Comparison of ENCODE assay signal across 8 mouse cellular contexts in the genomic region with DNA sequence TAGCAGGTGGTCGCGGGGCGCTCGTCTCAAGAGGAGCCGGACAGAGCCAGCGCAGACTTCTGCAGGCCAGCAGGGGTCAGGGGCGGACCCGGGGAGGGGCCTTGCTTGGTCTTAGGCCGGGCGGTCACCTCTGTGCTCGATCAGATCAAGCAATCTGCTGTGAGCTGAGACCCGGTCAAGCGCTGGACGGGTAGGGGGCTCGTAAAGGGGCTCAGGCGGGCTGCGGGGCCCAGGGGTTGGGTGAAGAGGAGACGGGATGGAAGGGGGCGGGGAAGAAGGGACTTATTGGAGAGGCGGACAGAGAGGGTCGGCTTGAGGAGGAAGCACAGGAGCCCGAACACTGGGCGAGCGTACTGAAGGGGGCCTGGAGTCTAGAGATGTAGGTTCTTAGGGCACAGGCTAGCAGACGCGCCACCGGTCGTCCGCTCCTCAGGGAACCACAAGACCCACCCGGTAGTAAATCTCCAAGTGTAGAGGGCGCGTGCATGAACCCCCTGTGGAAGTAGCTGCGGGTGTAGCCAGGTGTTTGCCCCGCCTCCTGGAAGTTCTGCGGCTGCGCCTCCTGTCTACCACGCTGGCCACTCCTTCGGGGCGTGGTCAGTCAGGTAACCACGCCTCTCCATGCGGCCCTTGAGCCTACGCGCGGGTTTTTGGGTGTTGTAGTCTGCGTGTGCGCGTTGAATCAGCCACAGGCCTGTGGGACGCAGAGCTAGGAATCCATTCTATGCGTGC. TPM values are rescaled to one million over a fixed set of nuclear protein-coding genes. Genes with fewer than 3 reads are reported as not detected.
DNase-seq lines count a peak whose midpoint lies in the region; ATAC-seq and TF ChIP-seq lines count a peak whose summit lies in the region.

No protein-coding gene starts in this region.

- H3K27ac ChIP-seq in heart, embryonic 12.5 days (ENCODE audit: poor library complexity, severe bottlenecking) = no peak overlapping the region
- H3K27ac ChIP-seq in kidney, postnatal 0 days = peak overlapping the region; percentile 88
- H3K27ac ChIP-seq in liver, embryonic 11.5 days (ENCODE audit: low read depth, low read length) = peak overlapping the region; percentile 15; the same call in 1 of the 2 replicates
- peak overlapping the region; percentile 61; the same call in 1 of the 2 replicates for H3K27ac ChIP-seq in stomach, embryonic 14.5 days (ENCODE audit: low read length)

- H3K9me3 ChIP-seq in heart, embryonic 12.5 days (replicated peaks) = no peaks in the 10 kb centered on the region
- H3K9me3 ChIP-seq in kidney, postnatal 0 days (replicated peaks; ENCODE audit: low read length) = no peaks in the 10 kb centered on the region
- no peaks in the 10 kb centered on the region for H3K9me3 ChIP-seq in liver, embryonic 11.5 days (ENCODE audit: control insufficient read depth, low read length)
- H3K9me3 ChIP-seq in stomach, embryonic 14.5 days (ENCODE audit: control insufficient read depth, low read depth, low read length) = no peaks in the 10 kb centered on the region

- H3K27me3 ChIP-seq in heart, embryonic 12.5 days (replicated peaks) = peaks cover 10% of the 10 kb centered on the region
- H3K27me3 ChIP-seq in kidney, postnatal 0 days (ENCODE audit: insufficient read depth, low read length) = no peaks in the 10 kb centered on the region
- no peaks in the 10 kb centered on the region for H3K27me3 ChIP-seq in liver, embryonic 11.5 days (replicated peaks; ENCODE audit: control insufficient read depth, insufficient read depth, low read length)
- no peaks in the 10 kb centered on the region for H3K27me3 ChIP-seq in stomach, embryonic 14.5 days (ENCODE audit: control insufficient read depth, insufficient read depth, low read length)

- peak overlapping the region; percentile 71 for H3K4me3 ChIP-seq in heart, embryonic 12.5 days
- H3K4me3 ChIP-seq in kidney, postnatal 0 days (replicated peaks; ENCODE audit: low read depth, low read length) = peak overlapping the region; percentile 60
- peak overlapping the region; percentile 77 for H3K4me3 ChIP-seq in liver, embryonic 11.5 days (ENCODE audit: low read depth, low read length)
- H3K4me3 ChIP-seq in stomach, embryonic 14.5 days (ENCODE audit: low read depth, low read length) = peak overlapping the region; percentile 64

- H3K4me1 ChIP-seq in heart, embryonic 12.5 days (replicated peaks) = peaks cover 21% of the 10 kb centered on the region
- H3K4me1 ChIP-seq in kidney, postnatal 0 days (replicated peaks; ENCODE audit: insufficient read depth, low read length) = peaks cover 19% of the 10 kb centered on the region; the same call in 1 of the 2 replicates
- peaks cover 10% of the 10 kb centered on the region for H3K4me1 ChIP-seq in liver, embryonic 11.5 days (replicated peaks; ENCODE audit: control insufficient read depth, insufficient read depth, low read length)
- H3K4me1 ChIP-seq in stomach, embryonic 14.5 days (ENCODE audit: control insufficient read depth, insufficient read depth, low read length) = peaks cover 16% of the 10 kb centered on the region

- TF ChIP-seq CTCF in kidney, postnatal 0 days (IDR thresholded peaks at IDR 0.05; ENCODE audit: low read depth) = peak; percentile 55

- peak overlapping the region; percentile 79 for H3K9ac ChIP-seq in heart, embryonic 12.5 days
- H3K9ac ChIP-seq in kidney, postnatal 0 days (ENCODE audit: low read depth, low read length) = peak overlapping the region; percentile 83
- H3K9ac ChIP-seq in liver, embryonic 11.5 days (ENCODE audit: low read depth, low read length) = peak overlapping the region; percentile 79
- peak overlapping the region; percentile 53 for H3K9ac ChIP-seq in stomach, embryonic 14.5 days (replicated peaks; ENCODE audit: low read depth, low read length)

- DNase-seq in CD4-positive helper T cell, adult 2 months (ENCODE audit: low read depth, low spot score) = peak; percentile 96
- DNase-seq in brain, embryonic 18.5 days (ENCODE audit: low read depth, low spot score) = peak; percentile 97
- DNase-seq in kidney, postnatal 0 days (ENCODE audit: low spot score) = peak; percentile 96
- DNase-seq in liver, embryonic 11.5 days (ENCODE audit: low spot score) = peak; percentile 94
- peak; percentile 99 for DNase-seq in naive thymus-derived CD4-positive, alpha-beta T cell, adult 2 months (ENCODE audit: low read depth)

- H3K4me2 ChIP-seq in heart, embryonic 12.5 days = peak overlapping the region; percentile 91
- H3K4me2 ChIP-seq in kidney, postnatal 0 days (ENCODE audit: low read length) = peak overlapping the region; percentile 90
- peak overlapping the region; percentile 91 for H3K4me2 ChIP-seq in liver, embryonic 11.5 days
- peak overlapping the region; percentile 68 for H3K4me2 ChIP-seq in stomach, embryonic 14.5 days (replicated peaks; ENCODE audit: low read depth, low read length)

- no peaks in the 10 kb centered on the region for H3K36me3 ChIP-seq in heart, embryonic 12.5 days
- no peaks in the 10 kb centered on the region for H3K36me3 ChIP-seq in kidney, postnatal 0 days (ENCODE audit: insufficient read depth, low read length)
- H3K36me3 ChIP-seq in liver, embryonic 11.5 days (ENCODE audit: control insufficient read depth, insufficient read depth, low read length) = peaks cover 6% of the 10 kb centered on the region; the same call in 1 of the 2 replicates
- H3K36me3 ChIP-seq in stomach, embryonic 14.5 days (ENCODE audit: control insufficient read depth, insufficient read depth, low read length) = no peaks in the 10 kb centered on the region

- WGBS in heart, embryonic 12.5 days = under 1% methylated on average over 49 of the region's 49 CpGs
- under 1% methylated on average over 49 of the region's 49 CpGs for WGBS in kidney, postnatal 0 days
- under 1% methylated on average over 49 of the region's 49 CpGs for WGBS in liver, embryonic 11.5 days
- WGBS in stomach, embryonic 14.5 days = under 1% methylated on average over 49 of the region's 49 CpGs

- ATAC-seq in erythroid progenitor cell, adult 5-6 weeks (replicated peaks; ENCODE audit: low FRiP score, poor library complexity, severe bottlenecking) = peak; percentile 91
- peak; percentile 93 for ATAC-seq in heart, embryonic 12.5 days (ENCODE audit: insufficient number of reproducible peaks, low FRiP score)
- ATAC-seq in kidney, postnatal 0 days (replicated peaks; ENCODE audit: low FRiP score, low read depth) = peak; percentile 87
- ATAC-seq in liver, embryonic 11.5 days (replicated peaks; ENCODE audit: low FRiP score) = peak; percentile 90
- peak; percentile 92 for ATAC-seq in stomach, embryonic 14.5 days (ENCODE audit: insufficient number of reproducible peaks, insufficient read depth, low FRiP score, low read depth)

RNA-seq across cellular contexts. Expression of a gene that starts 0.7 kb away (rescaled TPM):
- 1.4 and 2.9 TPM in 2 replicates for total RNA-seq in erythroid progenitor cell, adult 5-6 weeks (2015; ENCODE audit: low replicate concordance)
- 3.3 and 7.9 TPM in 2 replicates for total RNA-seq in erythroid progenitor cell, adult 5-6 weeks (2017; ENCODE audit: low replicate concordance)
- 12.9 and 15.4 TPM in 2 replicates for polyA plus RNA-seq in heart, embryonic 12.5 days (2016; fragmentation: Nextera tagmentation; extraction: Ambion mirVana)
- 48.0 and 51.5 TPM in 2 replicates for polyA plus RNA-seq in kidney, postnatal 0 days (2015; fragmentation: Nextera tagmentation; extraction: Ambion mirVana)
- polyA plus RNA-seq in liver, embryonic 11.5 days (2014; fragmentation: Nextera tagmentation; extraction: Ambion mirVana) = 57.1 and 63.5 TPM in 2 replicates
- 30.2 and 35.4 TPM in 2 replicates for polyA plus RNA-seq in stomach, embryonic 14.5 days (2014; fragmentation: Nextera tagmentation; extraction: Ambion mirVana)
